Mouse (Mus musculus) heart, embryonic 10.5 days (tissue): ENCODE measurements around the gene Gm10320. TPM values are rescaled to one million over a fixed set of nuclear protein-coding genes. Genes with fewer than 3 reads are reported as not detected.
A peak's percentile ranks its signal among the peaks of the same experiment; 100 is the strongest.

Source experiments
- DNase-seq: peaks from one replicate; pipeline ENCODE4 v3.0.0-alpha.2; 2017; ENCODE audit warnings: low spot score
- H3K27ac ChIP-seq: fragments of 300-500 bp; sonication (generic); 2 replicates; pipeline ENCODE4 v1.5.1; 2016; ENCODE audit warnings: mild to moderate bottlenecking
- H3K27me3 ChIP-seq: fragments of 300-500 bp; sonication (generic); 2 replicates; pipeline ENCODE4 v1.6.1; 2016; ENCODE audit warnings: mild to moderate bottlenecking; ENCODE audit not compliant: poor library complexity, insufficient read depth, severe bottlenecking
- H3K36me3 ChIP-seq: fragments of 300-500 bp; sonication (generic); 2 replicates; pipeline ENCODE4 v1.6.1; 2016; ENCODE audit warnings: mild to moderate bottlenecking, moderate library complexity
- H3K4me1 ChIP-seq: fragments of 300-500 bp; sonication (generic); 2 replicates; pipeline ENCODE4 v1.6.1; 2016; ENCODE audit warnings: mild to moderate bottlenecking
- H3K4me3 ChIP-seq: fragments of 300-500 bp; sonication (generic); 2 replicates; pipeline ENCODE4 v1.5.1; 2016; ENCODE audit warnings: mild to moderate bottlenecking, moderate library complexity
- H3K9me3 ChIP-seq: fragments of 300-500 bp; sonication (generic); 2 replicates; pipeline ENCODE4 v1.6.1; 2016; ENCODE audit warnings: mild to moderate bottlenecking, moderate library complexity
- WGBS: fragments of 180-500 bp; shearing (Covaris S2); methylation state at CpG from one replicate; pipeline ENCODE4 v1.1.7; 2016; 5-methylcytosine and 5-hydroxymethylcytosine counted together
- polyA plus RNA-seq: library from polyadenylated mRNA; unstranded; fragments of >200 nt; fragmentation: Nextera tagmentation; extraction: Ambion mirVana; gene quantifications from 2 replicates; pipeline ENCODE4 v1.2.1, GENCODE M21; 2016

Gm10320 gene
- polyA plus RNA-seq, 1 experiment from 2014 or later = 0.82 TPM

GRCm38 (mm10) chr13:98518341-98518740, 26.5 kb upstream of the Gm10320 start:
- H3K9me3 ChIP-seq = no peaks in the 10 kb centered on the region
- H3K4me3 ChIP-seq = peak overlapping the region; percentile 18; the same call in 1 of the 2 replicates
- H3K27me3 ChIP-seq = no peaks in the 10 kb centered on the region; the same call in 1 of the 2 replicates
- DNase-seq = peak; percentile 70
- H3K4me1 ChIP-seq = peaks cover 15% of the 10 kb centered on the region
- no peaks in the 10 kb centered on the region for H3K36me3 ChIP-seq
- 0 out of 2 replicates have a peak overlapping the region, but pooled peaks have one; percentile 17 for H3K27ac ChIP-seq
- 18% methylated on average over 11 of the region's 11 CpGs for WGBS

- WGBS = 49% methylated on average over 5 of the region's 5 CpGs
- Histone ChIP-seq H3K4me3 (no peak overlapping the region), H3K9me3 (no peaks in the 10 kb centered on the region), H3K27me3 (no peaks in the 10 kb centered on the region; the same call in 1 of the 2 replicates), H3K36me3 (no peaks in the 10 kb centered on the region), H3K27ac (no peak overlapping the region), H3K4me1 (peaks cover 15% of the 10 kb centered on the region)
- peak; percentile 35 for DNase-seq
These were observed 25.9 kb upstream of the Gm10320 start for GRCm38 (mm10) chr13:98517666-98518065.

GRCm38 (mm10) chr13:98516985-98517384, 25.2 kb upstream of the Gm10320 start:
- H3K36me3 ChIP-seq = no peaks in the 10 kb centered on the region
- peak; percentile 17 for DNase-seq
- no peaks in the 10 kb centered on the region for H3K9me3 ChIP-seq
- H3K4me3 ChIP-seq = no peak overlapping the region
- H3K4me1 ChIP-seq = peaks cover 15% of the 10 kb centered on the region
- no peak overlapping the region for H3K27ac ChIP-seq
- H3K27me3 ChIP-seq = no peaks in the 10 kb centered on the region; the same call in 1 of the 2 replicates
- WGBS = 87% methylated on average over 4 of the region's 4 CpGs

GRCm38 (mm10) chr13:98512066-98512465, 20.3 kb upstream of the Gm10320 start:
- no peak overlapping the region for H3K4me3 ChIP-seq
- no peaks in the 10 kb centered on the region for H3K36me3 ChIP-seq
- peaks cover 36% of the 10 kb centered on the region for H3K27me3 ChIP-seq
- no peak overlapping the region for H3K27ac ChIP-seq
- peaks cover 6% of the 10 kb centered on the region for H3K4me1 ChIP-seq
- H3K9me3 ChIP-seq = no peaks in the 10 kb centered on the region
- DNase-seq = peak; percentile 53
- 75% methylated on average over 4 of the region's 4 CpGs for WGBS

- Histone ChIP-seq H3K27ac (no peak overlapping the region), H3K4me1 (peaks cover 22% of the 10 kb centered on the region), H3K27me3 (peaks cover 79% of the 10 kb centered on the region), H3K4me3 (no peak overlapping the region), H3K36me3 (no peaks in the 10 kb centered on the region), H3K9me3 (no peaks in the 10 kb centered on the region)
- peak; percentile 57 for DNase-seq
- 43% methylated on average over 2 of the region's 2 CpGs for WGBS
These were observed 15.9 kb upstream of the Gm10320 start for GRCm38 (mm10) chr13:98507656-98508055.

GRCm38 (mm10) chr13:98506496-98506895, 14.7 kb upstream of the Gm10320 start:
- Histone ChIP-seq H3K4me3 (no peak overlapping the region), H3K4me1 (peaks cover 25% of the 10 kb centered on the region), H3K27me3 (peaks cover 90% of the 10 kb centered on the region), H3K36me3 (no peaks in the 10 kb centered on the region), H3K9me3 (no peaks in the 10 kb centered on the region), H3K27ac (no peak overlapping the region)
- peak; percentile 62 for DNase-seq
- 7% methylated on average over 4 of the region's 4 CpGs for WGBS

- DNase-seq = peak; percentile 60
- no peaks in the 10 kb centered on the region for H3K36me3 ChIP-seq
- H3K27me3 ChIP-seq = peaks cover 96% of the 10 kb centered on the region
- H3K4me1 ChIP-seq = peaks cover 25% of the 10 kb centered on the region
- no peak overlapping the region for H3K4me3 ChIP-seq
- H3K9me3 ChIP-seq = no peaks in the 10 kb centered on the region
- no peak overlapping the region for H3K27ac ChIP-seq
- 8% methylated on average over 6 of the region's 6 CpGs for WGBS
These were observed 14.2 kb upstream of the Gm10320 start for GRCm38 (mm10) chr13:98505989-98506388.

GRCm38 (mm10) chr13:98505489-98505857, 13.7 kb upstream of the Gm10320 start:
- Histone ChIP-seq H3K27me3 (peaks cover 97% of the 10 kb centered on the region), H3K9me3 (no peaks in the 10 kb centered on the region), H3K4me1 (peaks cover 25% of the 10 kb centered on the region), H3K4me3 (peak overlapping the region; percentile 58; the same call in 1 of the 2 replicates), H3K27ac (no peak overlapping the region), H3K36me3 (no peaks in the 10 kb centered on the region)
- WGBS = 5% methylated on average over 11 of the region's 11 CpGs
- DNase-seq = no peak

GRCm38 (mm10) chr13:98504661-98505488, 13.1 kb upstream of the Gm10320 start:
- Histone ChIP-seq H3K4me1 (peaks cover 25% of the 10 kb centered on the region), H3K27ac (peak overlapping the region; percentile 67), H3K9me3 (no peaks in the 10 kb centered on the region), H3K27me3 (peaks cover 97% of the 10 kb centered on the region), H3K36me3 (no peaks in the 10 kb centered on the region), H3K4me3 (peak overlapping the region; percentile 58)
- under 1% methylated on average over 50 of the region's 51 CpGs for WGBS
- DNase-seq = no peak

GRCm38 (mm10) chr13:98504181-98504660, 12.4 kb upstream of the Gm10320 start:
- Histone ChIP-seq H3K4me1 (peaks cover 25% of the 10 kb centered on the region), H3K4me3 (peak overlapping the region; percentile 58), H3K9me3 (no peaks in the 10 kb centered on the region), H3K27ac (peak overlapping the region; percentile 67; the same call in 1 of the 2 replicates), H3K27me3 (peaks cover 99% of the 10 kb centered on the region), H3K36me3 (no peaks in the 10 kb centered on the region)
- DNase-seq = no peak
- under 1% methylated on average over 27 of the region's 27 CpGs for WGBS

GRCm38 (mm10) chr13:98503601-98504000, 11.8 kb upstream of the Gm10320 start:
- DNase-seq = no peak
- H3K4me1 ChIP-seq = peaks cover 25% of the 10 kb centered on the region
- 1% methylated on average over 8 of the region's 8 CpGs for WGBS

GRCm38 (mm10) chr13:98502813-98503341, 11.1 kb upstream of the Gm10320 start:
- peaks cover 99% of the 10 kb centered on the region for H3K27me3 ChIP-seq
- no peak for DNase-seq
- H3K4me3 ChIP-seq = peak overlapping the region; percentile 53
- peaks cover 25% of the 10 kb centered on the region for H3K4me1 ChIP-seq
- H3K36me3 ChIP-seq = no peaks in the 10 kb centered on the region
- no peaks in the 10 kb centered on the region for H3K9me3 ChIP-seq
- H3K27ac ChIP-seq = no peak overlapping the region; the same call in 1 of the 2 replicates
- under 1% methylated on average over 27 of the region's 27 CpGs for WGBS

More at GRCm38 (mm10) chr13:98503601-98504000, 11.8 kb upstream of the Gm10320 start:
- H3K36me3 ChIP-seq = no peaks in the 10 kb centered on the region
- no peak overlapping the region for H3K27ac ChIP-seq
- H3K9me3 ChIP-seq = no peaks in the 10 kb centered on the region
- peaks cover 99% of the 10 kb centered on the region for H3K27me3 ChIP-seq
- H3K4me3 ChIP-seq = peak overlapping the region; percentile 58; the same call in 1 of the 2 replicates

GRCm38 (mm10) chr13:98502236-98502812, 10.5 kb upstream of the Gm10320 start:
- Histone ChIP-seq H3K27ac (no peak overlapping the region; the same call in 1 of the 2 replicates), H3K9me3 (no peaks in the 10 kb centered on the region), H3K27me3 (peaks cover 99% of the 10 kb centered on the region), H3K4me1 (peaks cover 25% of the 10 kb centered on the region), H3K36me3 (no peaks in the 10 kb centered on the region), H3K4me3 (peak overlapping the region; percentile 53)
- WGBS = under 1% methylated on average over 16 of the region's 16 CpGs
- no peak for DNase-seq
